Comparison of ENCODE assay signal across 28 mouse cellular contexts in the genomic region with DNA sequence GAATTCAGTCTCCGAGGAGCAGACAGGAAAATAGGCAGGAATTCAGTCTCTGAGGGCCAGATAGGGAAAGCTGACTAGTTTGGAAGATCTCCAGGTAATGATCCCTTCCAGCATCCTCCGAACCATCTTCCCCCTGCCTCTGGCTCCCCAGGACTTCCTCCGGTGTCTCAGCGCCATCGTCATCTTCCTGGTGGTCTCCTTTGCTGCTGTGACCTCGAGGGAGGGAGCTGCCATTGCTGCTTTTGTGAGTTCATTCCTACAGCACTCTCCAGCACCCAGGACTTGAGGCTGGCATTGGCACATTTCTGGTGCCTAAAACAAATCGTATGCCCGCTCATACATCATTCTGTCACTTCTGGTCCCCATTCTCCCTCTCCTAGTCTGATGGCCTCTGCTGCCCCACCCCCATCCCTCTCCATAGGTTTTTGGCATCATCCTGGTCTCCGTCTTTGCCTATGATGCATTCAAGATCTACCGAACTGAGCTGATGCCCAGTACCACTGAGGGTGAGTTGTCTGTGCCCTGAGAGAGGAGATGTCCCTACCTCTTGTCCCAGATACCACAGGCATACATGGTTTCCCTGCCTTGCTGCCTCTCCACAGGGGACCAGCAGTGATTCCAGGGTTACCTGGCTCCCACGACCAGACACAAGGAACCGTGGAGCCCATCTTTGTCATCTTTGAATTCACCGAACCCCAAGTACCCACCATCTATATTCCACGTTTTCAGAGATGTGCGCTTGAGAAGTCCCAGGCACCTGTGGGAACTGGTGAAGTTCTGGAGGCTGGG. TPM values are rescaled to one million over a fixed set of nuclear protein-coding genes. Genes with fewer than 3 reads are reported as not detected.
DNase-seq lines count a peak whose midpoint lies in the region; ATAC-seq and TF ChIP-seq lines count a peak whose summit lies in the region.
"Had no signal": no experiment of that assay in that cellular context is flagged by ENCODE, and none has a peak within 500 bp of the region (broad histone marks: within the 10 kb centered on the region; RNA-seq: fewer than 3 reads in every experiment).

No protein-coding gene starts in this region.

- H3K4me3 ChIP-seq in forebrain, embryonic 10.5 days: no peak overlapping the region
- no peak overlapping the region for H3K4me3 ChIP-seq in forebrain, postnatal 0 days (ENCODE audit: low read depth, low read length)
- H3K4me3 ChIP-seq in lung, embryonic 16.5 days (ENCODE audit: low read length): no peak overlapping the region
- no peak overlapping the region for H3K4me3 ChIP-seq in heart, postnatal 0 days (ENCODE audit: low read depth, low read length)
- H3K4me3 ChIP-seq in liver, embryonic 12.5 days: no peak overlapping the region
- H3K4me3 ChIP-seq: embryonic facial prominence, embryonic 12.5 days; forebrain, embryonic 15.5 days; limb, embryonic 10.5 days; limb, embryonic 15.5 days; midbrain, embryonic 13.5 days; neural tube, embryonic 13.5 days had no signal

- no peak overlapping the region for H3K4me2 ChIP-seq in forebrain, postnatal 0 days (ENCODE audit: low read depth)
- no peak overlapping the region for H3K4me2 ChIP-seq in lung, embryonic 16.5 days (ENCODE audit: low read depth, low read length)
- no peak overlapping the region for H3K4me2 ChIP-seq in heart, postnatal 0 days (ENCODE audit: low read depth, low read length)
- H3K4me2 ChIP-seq in liver, embryonic 12.5 days: no peak overlapping the region
- H3K4me2 ChIP-seq: embryonic facial prominence, embryonic 12.5 days; forebrain, embryonic 15.5 days; midbrain, embryonic 13.5 days had no signal

- no peaks in the 10 kb centered on the region for H3K27me3 ChIP-seq in forebrain, embryonic 10.5 days (ENCODE audit: poor library complexity, severe bottlenecking)
- no peaks in the 10 kb centered on the region for H3K27me3 ChIP-seq in forebrain, postnatal 0 days (ENCODE audit: insufficient read depth, low read length)
- H3K27me3 ChIP-seq in lung, embryonic 16.5 days (ENCODE audit: control insufficient read depth, insufficient read depth, low read depth, low read length): no peaks in the 10 kb centered on the region
- H3K27me3 ChIP-seq in heart, postnatal 0 days (ENCODE audit: control insufficient read depth, insufficient read depth, low read length): no peaks in the 10 kb centered on the region
- peaks cover 41% of the 10 kb centered on the region for H3K27me3 ChIP-seq in liver, embryonic 12.5 days (replicated peaks)
- H3K27me3 ChIP-seq: embryonic facial prominence, embryonic 12.5 days; forebrain, embryonic 15.5 days; limb, embryonic 15.5 days; midbrain, embryonic 13.5 days; neural tube, embryonic 13.5 days had no signal

- WGBS in forebrain, embryonic 10.5 days: 80% methylated on average over 15 of the region's 15 CpGs
- WGBS in forebrain, postnatal 0 days: 81% methylated on average over 15 of the region's 15 CpGs
- 71% methylated on average over 15 of the region's 15 CpGs for WGBS in lung, embryonic 16.5 days
- WGBS in heart, postnatal 0 days: 44% methylated on average over 15 of the region's 15 CpGs
- 63% methylated on average over 15 of the region's 15 CpGs for WGBS in liver, embryonic 12.5 days (ENCODE audit: insufficient replicate concordance)

- peaks cover 16% of the 10 kb centered on the region for H3K4me1 ChIP-seq in forebrain, embryonic 10.5 days
- no peaks in the 10 kb centered on the region for H3K4me1 ChIP-seq in forebrain, postnatal 0 days (ENCODE audit: insufficient read depth)
- H3K4me1 ChIP-seq in lung, embryonic 16.5 days (replicated peaks; ENCODE audit: control insufficient read depth, insufficient read depth, low read length): no peaks in the 10 kb centered on the region; the same call in 1 of the 2 replicates
- H3K4me1 ChIP-seq in heart, postnatal 0 days (ENCODE audit: control insufficient read depth, insufficient read depth): no peaks in the 10 kb centered on the region
- no peaks in the 10 kb centered on the region for H3K4me1 ChIP-seq in liver, embryonic 12.5 days

- no peak for DNase-seq in forebrain, embryonic 10.5 days (ENCODE audit: extremely low spot score, low spot score)
- no peak for DNase-seq in forebrain, postnatal 0 days
- no peak for DNase-seq in lung, postnatal 25 days (ENCODE audit: low spot score)
- DNase-seq in heart, postnatal 0 days (ENCODE audit: low spot score): no peak
- DNase-seq in gastrocnemius, postnatal 4 days (ENCODE audit: low spot score in 2 of 2): no peak
- DNase-seq: layer of hippocampus, adult 9-11 months; right cerebral cortex, postnatal 4 days had no signal

- no peaks in the 10 kb centered on the region for H3K36me3 ChIP-seq in forebrain, embryonic 10.5 days (replicated peaks)
- H3K36me3 ChIP-seq in forebrain, postnatal 0 days (ENCODE audit: insufficient read depth): no peaks in the 10 kb centered on the region
- H3K36me3 ChIP-seq in lung, embryonic 16.5 days (ENCODE audit: control insufficient read depth, insufficient read depth, low read length): no peaks in the 10 kb centered on the region
- peaks cover 34% of the 10 kb centered on the region for H3K36me3 ChIP-seq in heart, postnatal 0 days (replicated peaks; ENCODE audit: control insufficient read depth, insufficient read depth, low read length)
- no peaks in the 10 kb centered on the region for H3K36me3 ChIP-seq in liver, embryonic 12.5 days
- H3K36me3 ChIP-seq: embryonic facial prominence, embryonic 12.5 days; forebrain, embryonic 15.5 days; limb, embryonic 10.5 days; limb, embryonic 15.5 days; midbrain, embryonic 13.5 days; neural tube, embryonic 13.5 days had no signal

- no peaks in the 10 kb centered on the region for H3K9me3 ChIP-seq in forebrain, embryonic 10.5 days
- no peaks in the 10 kb centered on the region for H3K9me3 ChIP-seq in forebrain, postnatal 0 days (ENCODE audit: low read length)
- H3K9me3 ChIP-seq in lung, embryonic 16.5 days (ENCODE audit: control insufficient read depth, low read length): no peaks in the 10 kb centered on the region
- H3K9me3 ChIP-seq in heart, postnatal 0 days (replicated peaks; ENCODE audit: control insufficient read depth, low read length): no peaks in the 10 kb centered on the region
- no peaks in the 10 kb centered on the region for H3K9me3 ChIP-seq in liver, embryonic 12.5 days (replicated peaks)
- H3K9me3 ChIP-seq: embryonic facial prominence, embryonic 12.5 days; forebrain, embryonic 15.5 days; limb, embryonic 10.5 days; limb, embryonic 15.5 days; midbrain, embryonic 13.5 days; neural tube, embryonic 13.5 days had no signal

- no peak for ATAC-seq in forebrain, postnatal 0 days
- no peak for ATAC-seq in lung, embryonic 16.5 days (ENCODE audit: low read depth)
- ATAC-seq in heart, postnatal 0 days (ENCODE audit: insufficient read depth, low read depth): peak; percentile 5
- no peak for ATAC-seq in liver, embryonic 12.5 days
- no peak for ATAC-seq in cerebellum, adult (ENCODE audit: insufficient number of reproducible peaks, low FRiP score, low TSS enrichment)
- ATAC-seq: forebrain, embryonic 15.5 days; hindbrain, embryonic 16.5 days; midbrain, embryonic 13.5 days had no signal

- H3K9ac ChIP-seq in forebrain, postnatal 0 days: no peak overlapping the region
- H3K9ac ChIP-seq in lung, embryonic 16.5 days (ENCODE audit: low read length): 0 out of 2 replicates have a peak overlapping the region, but pooled peaks have one; percentile 15
- H3K9ac ChIP-seq in heart, postnatal 0 days (replicated peaks; ENCODE audit: low read depth, low read length): no peak overlapping the region
- no peak overlapping the region for H3K9ac ChIP-seq in liver, embryonic 12.5 days
- H3K9ac ChIP-seq: embryonic facial prominence, embryonic 12.5 days; forebrain, embryonic 15.5 days; limb, embryonic 15.5 days; liver, embryonic 14.5 days; midbrain, embryonic 13.5 days; neural tube, embryonic 13.5 days had no signal

- no peak for TF ChIP-seq EP300 in heart, postnatal 0 days (IDR thresholded peaks at IDR 0.05; ENCODE audit: low read depth)

- no peak for TF ChIP-seq CTCF in forebrain, postnatal 0 days (IDR thresholded peaks at IDR 0.05; ENCODE audit: low read depth)
- no peak for TF ChIP-seq CTCF in heart, postnatal 0 days (IDR thresholded peaks at IDR 0.05; ENCODE audit: low read depth)

- H3K27ac ChIP-seq in forebrain, embryonic 10.5 days: 0 out of 2 replicates have a peak overlapping the region, but pooled peaks have one; percentile 25
- no peak overlapping the region for H3K27ac ChIP-seq in forebrain, postnatal 0 days (ENCODE audit: low read depth, low read length)
- no peak overlapping the region for H3K27ac ChIP-seq in lung, embryonic 16.5 days (ENCODE audit: low read length)
- peak overlapping the region; percentile 72 for H3K27ac ChIP-seq in heart, postnatal 0 days (ENCODE audit: low read depth)
- H3K27ac ChIP-seq in liver, embryonic 12.5 days: no peak overlapping the region
- H3K27ac ChIP-seq: embryonic facial prominence, embryonic 12.5 days; forebrain, embryonic 15.5 days; limb, embryonic 10.5 days; limb, embryonic 15.5 days; liver, embryonic 14.5 days; midbrain, embryonic 13.5 days; neural tube, embryonic 13.5 days had no signal

RNA-seq across cellular contexts. Expression of a gene that starts 2.6 kb away (rescaled TPM):
- polyA plus RNA-seq in forebrain, embryonic 10.5 days (2016; fragmentation: Nextera tagmentation; extraction: Ambion mirVana): 0.26 and 0.81 TPM in 2 replicates
- total RNA-seq in forebrain, postnatal 0 days (2014; rRNA removed): 17.9 and 19.9 TPM in 2 replicates
- 17.7 and 22.7 TPM in 2 replicates for polyA plus RNA-seq in forebrain, postnatal 0 days (2015; fragmentation: Nextera tagmentation; extraction: Ambion mirVana)
- polyA plus RNA-seq in lung, embryonic 16.5 days (2015; fragmentation: Nextera tagmentation; extraction: Ambion mirVana): 1.2 and 1.7 TPM in 2 replicates
- total RNA-seq in heart, postnatal 0 days (2014; rRNA removed; ENCODE audit: low replicate concordance): 3.1 and 8.1 TPM in 2 replicates
- polyA plus RNA-seq in heart, postnatal 0 days (2015; fragmentation: Nextera tagmentation; extraction: Ambion mirVana): 0.34 and 0.85 TPM in 2 replicates
- total RNA-seq in gastrocnemius, postnatal 4 days (2021): 1 to 10 TPM; 3.8 to 4.1 TPM
- not detected in 2 replicates for polyA plus RNA-seq in liver, embryonic 12.5 days (2016; fragmentation: Nextera tagmentation; extraction: Ambion mirVana)
- total RNA-seq: gastrocnemius, adult 8-10 months; granulocyte monocyte progenitor cell, adult 5-6 weeks; megakaryocyte, adult 5-6 weeks; MEL had no signal
- polyA plus RNA-seq: Patski had no signal

RNA-seq across cellular contexts. Expression of a gene that starts 6.1 kb away (rescaled TPM):
- polyA plus RNA-seq in forebrain, embryonic 10.5 days (2016; fragmentation: Nextera tagmentation; extraction: Ambion mirVana): not detected in 2 replicates
- 0.38 TPM in 1 of 2 replicates, not detected in the other for total RNA-seq in forebrain, postnatal 0 days (2014; rRNA removed)
- 0.18 and 0.58 TPM in 2 replicates for polyA plus RNA-seq in forebrain, postnatal 0 days (2015; fragmentation: Nextera tagmentation; extraction: Ambion mirVana)
- not detected in 2 replicates for polyA plus RNA-seq in lung, embryonic 16.5 days (2015; fragmentation: Nextera tagmentation; extraction: Ambion mirVana)
- total RNA-seq in heart, postnatal 0 days (2014; rRNA removed; ENCODE audit: low replicate concordance): not detected in 2 replicates
- 0.11 TPM in 1 of 2 replicates, not detected in the other for polyA plus RNA-seq in heart, postnatal 0 days (2015; fragmentation: Nextera tagmentation; extraction: Ambion mirVana)
- not detected for total RNA-seq in gastrocnemius, postnatal 4 days (2021)
- not detected in 2 replicates for polyA plus RNA-seq in liver, embryonic 12.5 days (2016; fragmentation: Nextera tagmentation; extraction: Ambion mirVana)
- total RNA-seq: adrenal gland, postnatal 14 days; gastrocnemius, adult 8-10 months; granulocyte monocyte progenitor cell, adult 5-6 weeks; left cerebral cortex, postnatal 10 days; megakaryocyte, adult 5-6 weeks; MEL had no signal
- polyA plus RNA-seq: hindbrain, embryonic 11.5 days; limb, embryonic 15.5 days; liver, embryonic 14.5 days; lung, adult 2 months; Patski; spleen, adult 2 months had no signal

RNA-seq across cellular contexts. Expression of a gene that starts 12.7 kb away (rescaled TPM):
- polyA plus RNA-seq in forebrain, embryonic 10.5 days (2016; fragmentation: Nextera tagmentation; extraction: Ambion mirVana): 38.3 and 39.0 TPM in 2 replicates
- 22.2 and 29.8 TPM in 2 replicates for total RNA-seq in forebrain, postnatal 0 days (2014; rRNA removed)
- polyA plus RNA-seq in forebrain, postnatal 0 days (2015; fragmentation: Nextera tagmentation; extraction: Ambion mirVana): 13.4 and 13.5 TPM in 2 replicates
- 24.6 and 26.0 TPM in 2 replicates for polyA plus RNA-seq in lung, embryonic 16.5 days (2015; fragmentation: Nextera tagmentation; extraction: Ambion mirVana)
- 12.5 and 22.2 TPM in 2 replicates for total RNA-seq in heart, postnatal 0 days (2014; rRNA removed; ENCODE audit: low replicate concordance)
- 3.9 and 4.1 TPM in 2 replicates for polyA plus RNA-seq in heart, postnatal 0 days (2015; fragmentation: Nextera tagmentation; extraction: Ambion mirVana)
- 10 to 100 TPM; 31.1 to 32.4 TPM for total RNA-seq in gastrocnemius, postnatal 4 days (2021)
- polyA plus RNA-seq in liver, embryonic 12.5 days (2016; fragmentation: Nextera tagmentation; extraction: Ambion mirVana): 1.5 and 2.0 TPM in 2 replicates
- total RNA-seq: granulocyte monocyte progenitor cell, adult 5-6 weeks; megakaryocyte, adult 5-6 weeks; MEL had no signal
- polyA plus RNA-seq: Patski had no signal

RNA-seq across cellular contexts. Expression of a gene that starts 25.7 kb away (rescaled TPM):
- polyA plus RNA-seq in forebrain, embryonic 10.5 days (2016; fragmentation: Nextera tagmentation; extraction: Ambion mirVana): 38.8 and 40.0 TPM in 2 replicates
- total RNA-seq in forebrain, postnatal 0 days (2014; rRNA removed): 327 and 359 TPM in 2 replicates
- 230 and 282 TPM in 2 replicates for polyA plus RNA-seq in forebrain, postnatal 0 days (2015; fragmentation: Nextera tagmentation; extraction: Ambion mirVana)
- polyA plus RNA-seq in lung, embryonic 16.5 days (2015; fragmentation: Nextera tagmentation; extraction: Ambion mirVana): 27.2 and 28.3 TPM in 2 replicates
- total RNA-seq in heart, postnatal 0 days (2014; rRNA removed; ENCODE audit: low replicate concordance): 46.6 and 46.8 TPM in 2 replicates
- polyA plus RNA-seq in heart, postnatal 0 days (2015; fragmentation: Nextera tagmentation; extraction: Ambion mirVana): 22.3 and 22.7 TPM in 2 replicates
- 10 to 100 TPM; 22.5 to 27.5 TPM for total RNA-seq in gastrocnemius, postnatal 4 days (2021)
- 5.9 and 6.0 TPM in 2 replicates for polyA plus RNA-seq in liver, embryonic 12.5 days (2016; fragmentation: Nextera tagmentation; extraction: Ambion mirVana)

RNA-seq across cellular contexts. Expression of a gene that starts 28.1 kb away (rescaled TPM):
- 0.38 and 0.41 TPM in 2 replicates for polyA plus RNA-seq in forebrain, embryonic 10.5 days (2016; fragmentation: Nextera tagmentation; extraction: Ambion mirVana)
- 0.23 and 5.8 TPM in 2 replicates for total RNA-seq in forebrain, postnatal 0 days (2014; rRNA removed)
- 2.3 and 2.5 TPM in 2 replicates for polyA plus RNA-seq in forebrain, postnatal 0 days (2015; fragmentation: Nextera tagmentation; extraction: Ambion mirVana)
- polyA plus RNA-seq in lung, embryonic 16.5 days (2015; fragmentation: Nextera tagmentation; extraction: Ambion mirVana): 111 and 179 TPM in 2 replicates
- total RNA-seq in heart, postnatal 0 days (2014; rRNA removed; ENCODE audit: low replicate concordance): 3,860 and 3,976 TPM in 2 replicates
- 8,242 and 9,737 TPM in 2 replicates for polyA plus RNA-seq in heart, postnatal 0 days (2015; fragmentation: Nextera tagmentation; extraction: Ambion mirVana)
- total RNA-seq in gastrocnemius, postnatal 4 days (2021): 100 to 1,000 TPM; 112 to 118 TPM
- 0.77 and 1.2 TPM in 2 replicates for polyA plus RNA-seq in liver, embryonic 12.5 days (2016; fragmentation: Nextera tagmentation; extraction: Ambion mirVana)
- total RNA-seq: granulocyte monocyte progenitor cell, adult 5-6 weeks; megakaryocyte, adult 5-6 weeks; MEL had no signal

Comparison
In these comparisons a context has a peak if more than half of its experiments do, and no peak if none do; other contexts are left out.
1. H3K27ac ChIP-seq: peak in forebrain, embryonic 10.5 days (single experiment) and heart, postnatal 0 days (single experiment); none in forebrain, postnatal 0 days (single experiment), lung, embryonic 16.5 days (single experiment) and liver, embryonic 12.5 days (single experiment).